Mouse (Mus musculus) gastrocnemius, postnatal 14 days (tissue): ENCODE measurements at regions not wholly inside any gene's neighbourhood (a gene's known extent, or its start where the extent isn't known, plus 50 kb on each side); places are given as distances from the start of the nearest gene placed in this dataset.
"Not testable (repeated sequence)": the region's sequence is repeated elsewhere in the genome, so short reads cannot be mapped to it uniquely, and the experiment has no call there.

ENCODE experiments used
- DNase-seq: peaks from one replicate; pipeline ENCODE4 v3.0.0; 2021; ENCODE audit warnings: mixed read lengths
- intact Hi-C: fragments of 180-260 bp; cut with DNase I; formaldehyde crosslinking; loops from one replicate; pipeline ENCODE4 v1.15.1; 2025; ENCODE audit warnings: low total_unique reads

GRCm38 (mm10) chr6:68680099-68680791 is 1144.6 kb upstream of the Tacstd2 start:
- no peak for DNase-seq
- intact Hi-C loops, result no loop called here

GRCm38 (mm10) chr6:68668433-68668832 is 1132.8 kb upstream of the Tacstd2 start:
- intact Hi-C loops, result not testable (repeated sequence)
- peak; percentile 2 for DNase-seq

GRCm38 (mm10) chr6:68632309-68632708 is 1096.7 kb upstream of the Tacstd2 start:
- intact Hi-C loops, DNase-seq: not testable (repeated sequence)

- intact Hi-C loops, result no loop called here
- no peak for DNase-seq
Measured at GRCm38 (mm10) chr6:68631787-68632186, 1096.2 kb upstream of the Tacstd2 start.

GRCm38 (mm10) chr6:68606033-68606432 is 1070.4 kb upstream of the Tacstd2 start:
- no peak for DNase-seq
- intact Hi-C loops, result no loop called here
